Comparison of ENCODE assay signal across 8 mouse cellular contexts in genomic region chr14:61439141-61439660, GRCm38 (mm10). TPM values are rescaled to one million over a fixed set of nuclear protein-coding genes. Genes with fewer than 3 reads are reported as not detected.
DNase-seq lines count a peak whose midpoint lies in the region; ATAC-seq and TF ChIP-seq lines count a peak whose summit lies in the region.

No protein-coding gene starts in this region.

- TF ChIP-seq CTCF in embryonic fibroblast, embryonic 13.5 days (IDR thresholded peaks at IDR 0.05; ENCODE audit: borderline replicate concordance, insufficient read depth, low read length): no peak

- H3K36me3 ChIP-seq in splenic B cell, adult 2 months (ENCODE audit: control insufficient read depth, insufficient read depth, low read length, poor library complexity, severe bottlenecking): no peaks in the 10 kb centered on the region

- intact Hi-C loops in heart, postnatal 25 days (cut with DNase I): loop anchor here (1.0 to 5.0 kb wide), 5 partner anchors 42 to 117 kb away; partner anchors contain the start of gene Spryd7

- no peak for TF ChIP-seq POLR2A in embryonic fibroblast, embryonic 13.5 days (IDR thresholded peaks at IDR 0.05; ENCODE audit: low read depth, low read length)

- H3K4me3 ChIP-seq in embryonic fibroblast, embryonic 13.5 days (ENCODE audit: insufficient read depth, low read length): peak overlapping the region; percentile 89

- no peaks in the 10 kb centered on the region; the same call in 1 of the 2 replicates for H3K4me1 ChIP-seq in embryonic fibroblast, embryonic 13.5 days (ENCODE audit: control insufficient read depth, insufficient read depth, low read length)

- no peak overlapping the region for H3K27ac ChIP-seq in embryonic fibroblast, embryonic 13.5 days (ENCODE audit: insufficient read depth, low read length)

- DNase-seq in CD4-positive, CD25-positive, alpha-beta regulatory T cell, adult 2 months (ENCODE audit: low read depth, low spot score): peak; percentile 69
- DNase-seq in ZHBTc4 (ENCODE audit: low read depth, low spot score): peak; percentile 63
- DNase-seq in heart, postnatal 25 days (ENCODE audit: low spot score): peak; percentile 46
- peak; percentile 28 to 55 for DNase-seq in left cerebral cortex, adult 8-10 months (ENCODE audit: low spot score in 2 of 2)
- peak; percentile 44 for DNase-seq in splenic B cell, adult 2 months (ENCODE audit: low read depth, low spot score)

- no peaks in the 10 kb centered on the region for H3K27me3 ChIP-seq in splenic B cell, adult 2 months (ENCODE audit: control insufficient read depth, insufficient read depth, low read length, poor library complexity, severe bottlenecking)

- ATAC-seq in CD4-positive, CD25-positive, alpha-beta regulatory T cell, adult 4 months: no peak
- ATAC-seq in megakaryocyte, adult 5-6 weeks (ENCODE audit: poor library complexity, severe bottlenecking): peak; percentile 20

RNA-seq across cellular contexts. Expression of gene Kpna3, which starts 0.5 kb away (rescaled TPM):
- 10 to 100 TPM; 30.6 to 35.1 TPM for polyA plus RNA-seq in CD4-positive, CD25-positive, alpha-beta regulatory T cell, adult 4 months (2017; shearing (Covaris generic))
- 65.9 and 73.8 TPM in 2 replicates for polyA plus RNA-seq in embryonic fibroblast, embryonic 13.5 days (2011; ENCODE audit: insufficient read length, low read depth, missing spikeins)
- total RNA-seq in heart, postnatal 25 days (2021): 10 to 100 TPM; 49.8 to 51.0 TPM
- 10 to 100 TPM; 68.2 to 76.2 (median 72.4) TPM for total RNA-seq in left cerebral cortex, adult 8-10 months (2022)
- 39.1 and 42.8 TPM in 2 replicates for total RNA-seq in megakaryocyte, adult 5-6 weeks (2015)
- total RNA-seq in megakaryocyte, adult 5-6 weeks (2017): 21.6 and 26.8 TPM in 2 replicates
